Mouse (Mus musculus): ENCODE results near the gene Notum.

DNA sequence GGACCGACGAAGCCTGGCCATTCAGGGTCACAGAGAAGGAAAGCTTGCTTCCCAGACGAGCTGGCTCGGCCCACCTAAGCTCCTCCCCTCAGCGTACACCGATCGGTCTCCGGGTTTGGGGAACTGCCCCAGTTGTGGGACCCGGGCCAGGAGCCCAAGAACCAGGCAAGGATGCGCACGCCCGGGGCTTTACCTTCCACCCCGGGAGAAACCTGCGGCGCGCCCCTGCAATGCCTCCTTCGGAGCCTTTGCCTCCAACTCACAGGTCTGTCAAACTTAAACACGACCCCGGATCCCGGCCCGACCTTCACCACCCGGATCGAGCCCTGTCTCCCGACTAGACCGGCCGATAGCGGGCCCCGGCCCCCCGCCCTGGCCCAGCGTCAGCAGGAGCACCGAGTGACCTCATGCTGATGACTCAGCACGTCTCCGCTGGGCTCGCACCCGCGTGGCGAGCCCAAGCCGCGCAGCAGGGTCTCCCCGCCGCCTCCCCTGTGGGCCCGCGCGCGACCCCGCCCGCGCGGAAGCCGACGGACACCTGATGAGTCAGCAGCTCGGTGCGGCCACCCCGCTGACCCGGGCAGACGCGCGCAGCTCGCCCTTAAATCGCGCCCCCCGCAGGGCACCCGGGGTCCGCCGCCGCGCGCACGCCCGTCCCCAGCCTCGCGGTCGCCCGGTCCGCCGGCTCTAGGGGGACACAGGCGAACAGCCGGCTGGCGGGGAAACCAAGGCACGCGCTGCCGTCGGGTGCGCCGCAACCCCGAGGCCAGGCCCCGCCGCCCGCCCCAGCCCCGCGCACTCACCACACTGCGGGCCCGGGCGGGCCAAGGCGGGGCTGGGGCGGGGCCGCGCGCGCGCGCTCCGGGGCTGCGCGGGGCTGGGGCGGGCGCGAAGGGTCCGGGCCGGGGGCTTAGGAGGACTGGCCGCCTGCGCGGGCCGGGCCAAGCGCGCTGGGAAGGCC lies 28.1 kb downstream of the Notum start:
- 0 out of 2 replicates have a peak, but pooled peaks have one; percentile 40 for TF ChIP-seq POLR2A (IDR thresholded peaks at IDR 0.05; ENCODE audit: extremely low read depth, insufficient read depth, low read length)
- TF ChIP-seq CTCF (IDR thresholded peaks at IDR 0.05; ENCODE audit: low read depth, low read length), result no peak
